Mouse (Mus musculus) naive thymus-derived CD4-positive, alpha-beta T cell, adult 2 months (primary cell): ENCODE measurements around the gene Pde4d.

ENCODE experiments used
- DNase-seq: peaks from one replicate; pipeline ENCODE4 v3.0.0-alpha.2; 2011; ENCODE audit warnings: low read depth

The Pde4d gene

GRCm38 (mm10) chr13:109659103-109659502 is 1209.4 kb downstream of the Pde4d start:
- no peak for DNase-seq

DNA sequence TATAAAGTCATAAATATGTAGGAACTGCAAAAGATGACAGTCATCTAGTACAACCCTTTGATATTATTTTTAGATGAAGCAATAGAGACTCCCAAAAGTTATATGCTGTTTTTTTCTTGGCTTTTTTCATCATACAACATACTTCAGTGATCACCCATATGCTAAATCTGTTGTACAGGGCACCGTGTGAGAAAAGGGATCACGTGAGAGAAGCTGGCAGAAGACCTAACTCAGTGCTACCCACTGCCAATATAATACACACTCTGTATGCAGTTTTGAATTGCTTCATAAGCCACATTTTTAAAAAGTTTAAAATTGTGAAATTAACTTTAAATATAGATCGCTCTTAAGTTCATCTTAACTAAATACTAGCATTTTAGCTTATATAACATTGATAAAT is 1211.6 kb downstream of the Pde4d start:
- no peak for DNase-seq

DNA sequence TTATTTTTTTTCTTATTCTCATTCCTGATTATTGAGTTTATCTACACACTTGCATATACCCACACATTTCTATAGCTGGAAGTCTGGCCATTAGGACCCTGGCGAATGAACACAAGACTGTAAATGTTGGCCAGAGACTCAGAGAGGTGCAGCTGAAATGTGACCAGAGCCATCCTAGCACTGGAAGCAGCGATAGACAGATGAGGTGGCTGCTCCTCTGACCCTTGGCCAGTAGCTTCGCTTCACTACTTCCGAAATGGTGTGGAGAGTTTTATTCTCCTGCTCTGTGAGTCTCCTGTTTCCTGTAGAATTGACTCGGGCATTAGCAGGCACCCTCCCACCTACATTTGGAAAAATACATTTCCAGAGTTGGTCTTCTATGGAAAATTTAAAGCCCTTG is 1212.4 kb downstream of the Pde4d start:
- DNase-seq, result no peak

GRCm38 (mm10) chr13:109662731-109663130 is 1213.0 kb downstream of the Pde4d start:
- DNase-seq, result no peak

- no peak for DNase-seq
These were observed 1215.4 kb downstream of the Pde4d start for GRCm38 (mm10) chr13:109664956-109665802.

DNA sequence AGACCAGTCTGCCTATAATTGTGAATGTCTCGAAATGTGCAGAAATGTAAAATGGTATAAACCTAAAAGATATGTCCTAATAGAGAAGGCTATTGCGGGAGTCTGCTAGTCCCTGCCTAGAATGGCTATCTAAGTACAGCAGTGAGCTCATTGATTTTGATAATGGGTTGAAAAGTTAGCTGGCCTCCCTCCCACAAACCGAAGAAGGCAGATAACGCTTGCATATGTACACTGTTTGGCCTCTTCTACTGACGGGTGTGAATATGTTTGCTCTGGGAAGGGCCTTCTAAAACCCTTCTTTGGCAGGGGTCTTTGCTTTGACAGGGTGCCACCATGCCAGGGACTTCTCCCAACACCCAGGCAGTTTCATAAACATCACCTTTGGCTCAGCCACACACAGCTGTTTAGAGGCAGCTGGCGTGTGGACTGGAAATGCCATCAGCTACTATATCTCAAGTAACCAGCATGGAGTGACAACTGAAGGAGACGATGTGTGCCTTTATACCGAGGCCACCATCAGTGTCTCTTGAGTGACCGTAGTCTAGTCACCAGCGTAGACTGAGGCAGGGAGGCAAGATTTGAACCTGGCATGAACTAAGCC is 1216.2 kb downstream of the Pde4d start:
- DNase-seq, result no peak

GRCm38 (mm10) chr13:109669965-109670364 is 1220.2 kb downstream of the Pde4d start:
- DNase-seq, result no peak

GRCm38 (mm10) chr13:109671589-109672347 is 1222.0 kb downstream of the Pde4d start:
- DNase-seq, result no peak

DNA sequence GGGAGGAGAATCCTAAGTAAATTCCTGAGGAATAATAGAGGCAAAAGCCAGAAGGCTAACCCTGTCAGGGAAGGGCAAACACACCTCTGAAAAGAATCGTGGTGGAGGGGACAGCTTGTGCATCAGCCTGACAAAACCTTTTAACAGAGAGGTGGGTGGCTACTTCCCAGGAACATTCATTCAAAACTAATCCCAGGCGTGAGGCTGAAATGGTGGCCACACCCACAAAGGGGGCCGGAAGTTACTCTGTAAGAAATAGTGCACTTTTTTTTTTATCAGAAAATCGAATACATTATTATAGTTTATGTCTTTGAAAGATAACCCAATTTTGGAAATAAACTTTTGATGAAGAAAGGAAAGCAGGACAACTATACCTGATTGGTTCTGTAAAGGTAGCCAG is 1227.3 kb downstream of the Pde4d start:
- DNase-seq, result no peak

DNA sequence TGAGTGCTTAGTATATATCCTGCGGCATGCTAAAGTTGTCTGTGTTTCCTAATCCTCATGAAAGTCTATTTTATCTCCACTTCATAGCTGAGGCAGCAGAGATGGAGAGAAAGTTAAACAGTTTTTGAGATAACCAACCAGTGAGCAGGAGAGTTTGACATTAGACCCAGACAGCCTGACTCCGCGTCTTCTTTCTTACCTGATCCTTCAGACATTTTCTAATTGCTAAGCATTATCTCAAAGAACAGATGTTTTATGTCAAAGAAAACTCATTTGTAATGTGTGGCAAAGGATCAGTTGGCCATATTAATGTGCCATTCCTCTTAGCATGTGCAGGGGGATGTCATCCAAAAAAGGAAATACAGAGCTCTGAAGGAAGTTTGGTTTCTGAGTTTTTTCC is 1227.9 kb downstream of the Pde4d start:
- no peak for DNase-seq

DNA sequence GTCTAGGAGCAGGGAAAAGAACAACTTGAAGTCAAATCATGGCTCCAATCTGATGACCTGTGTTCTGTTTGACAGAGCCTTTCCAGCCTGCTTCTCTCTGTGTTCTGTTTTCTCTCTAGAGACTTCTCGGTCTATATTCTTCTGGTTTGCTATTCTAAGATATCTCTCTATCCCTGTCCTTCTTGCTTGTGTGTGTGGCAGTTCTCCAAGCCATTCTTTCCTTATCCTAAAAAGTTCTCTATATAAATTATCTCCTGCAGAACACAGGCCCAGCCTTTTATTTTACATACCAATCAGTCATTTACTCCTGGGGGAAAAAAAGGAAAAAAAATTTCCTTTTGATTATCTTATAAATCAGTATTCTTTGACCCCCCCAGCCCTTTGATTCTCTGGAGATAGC is 1229.2 kb downstream of the Pde4d start:
- DNase-seq, result no peak

- DNase-seq, result no peak
These were observed 1230.5 kb downstream of the Pde4d start for GRCm38 (mm10) chr13:109680229-109680628.

GRCm38 (mm10) chr13:109681699-109682293 is 1232.0 kb downstream of the Pde4d start:
- no peak for DNase-seq

GRCm38 (mm10) chr13:109683001-109683400 is 1233.3 kb downstream of the Pde4d start:
- no peak for DNase-seq

GRCm38 (mm10) chr13:109684985-109685295 is 1235.2 kb downstream of the Pde4d start:
- no peak for DNase-seq

DNA sequence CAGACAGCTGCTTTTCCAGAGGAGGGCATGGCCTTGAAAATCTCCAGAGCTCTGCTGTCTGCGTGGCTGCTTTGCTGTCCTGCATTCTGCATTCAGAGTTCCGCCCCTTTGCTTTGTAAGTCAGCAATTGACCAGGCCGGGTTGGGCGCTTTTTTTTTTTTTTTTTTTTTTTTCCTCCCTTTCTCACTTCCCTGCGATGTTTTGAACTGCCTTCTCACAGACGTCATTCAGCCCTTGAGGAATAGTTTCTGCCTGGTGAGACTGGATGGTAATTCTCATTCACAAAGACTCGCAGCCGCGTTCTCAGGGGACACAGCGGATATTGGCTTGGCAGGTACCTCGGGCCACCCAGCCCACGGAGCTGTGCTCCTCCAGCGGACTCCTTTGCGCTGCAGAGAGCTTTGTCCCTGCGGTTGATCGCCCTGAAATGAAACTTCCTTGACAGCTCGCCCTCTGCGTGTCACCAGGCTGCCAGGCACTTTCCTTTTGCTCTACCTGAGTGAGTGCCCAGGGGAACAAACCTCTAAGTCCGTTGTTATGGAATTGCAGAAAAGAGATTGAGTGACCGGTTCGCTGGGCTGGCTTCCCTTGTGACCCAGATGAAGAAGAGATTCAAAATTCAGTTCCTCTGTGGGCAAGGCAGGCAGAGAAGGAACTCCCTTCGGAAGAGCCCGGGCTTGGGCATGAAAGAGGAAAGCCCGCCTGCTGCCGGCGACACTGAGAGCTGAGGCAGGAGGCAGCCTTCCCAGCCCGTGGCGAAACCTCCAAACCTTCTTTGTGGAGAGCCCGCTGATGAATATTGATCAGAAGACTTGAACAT is 1235.8 kb downstream of the Pde4d start:
- DNase-seq, result peak; percentile 38

DNA sequence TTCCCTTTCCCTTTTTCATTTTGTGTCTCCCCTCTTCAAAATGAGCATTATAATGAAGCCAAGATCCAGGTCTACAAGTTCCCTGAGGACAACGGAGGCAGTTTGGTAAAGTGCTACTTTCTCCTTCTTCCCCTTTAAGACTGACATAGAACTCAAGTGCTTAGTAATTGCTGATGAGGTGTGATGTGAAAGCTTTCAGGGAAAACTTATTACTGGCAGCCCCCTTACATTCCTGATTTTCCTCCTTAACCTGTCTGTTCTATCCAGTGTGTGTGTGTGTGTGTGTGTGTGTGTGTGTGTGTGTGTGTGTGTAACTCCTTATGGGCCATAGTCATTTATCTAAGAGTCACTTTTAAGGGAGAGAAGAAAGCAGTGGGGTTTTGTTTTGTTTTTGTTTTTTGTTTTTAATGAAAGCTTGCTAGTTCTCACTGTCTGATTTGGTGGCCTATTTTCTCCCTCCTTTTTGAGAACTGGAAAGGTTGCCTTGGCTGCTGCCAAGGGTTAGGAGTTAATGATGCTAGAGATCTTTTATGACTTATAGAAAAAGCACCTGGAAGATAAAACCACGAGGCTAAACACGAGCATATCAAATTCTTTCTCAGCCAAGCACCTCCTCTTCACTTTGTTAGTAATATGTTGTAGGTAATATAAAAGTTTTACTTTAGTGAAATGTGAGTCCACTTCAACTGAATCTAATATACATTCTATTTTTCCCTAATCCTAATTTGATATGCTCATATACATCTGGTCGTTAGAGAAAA is 1236.5 kb downstream of the Pde4d start:
- DNase-seq, result no peak

- DNase-seq, result no peak
These were observed 1237.2 kb downstream of the Pde4d start for GRCm38 (mm10) chr13:109686906-109687305.

DNA sequence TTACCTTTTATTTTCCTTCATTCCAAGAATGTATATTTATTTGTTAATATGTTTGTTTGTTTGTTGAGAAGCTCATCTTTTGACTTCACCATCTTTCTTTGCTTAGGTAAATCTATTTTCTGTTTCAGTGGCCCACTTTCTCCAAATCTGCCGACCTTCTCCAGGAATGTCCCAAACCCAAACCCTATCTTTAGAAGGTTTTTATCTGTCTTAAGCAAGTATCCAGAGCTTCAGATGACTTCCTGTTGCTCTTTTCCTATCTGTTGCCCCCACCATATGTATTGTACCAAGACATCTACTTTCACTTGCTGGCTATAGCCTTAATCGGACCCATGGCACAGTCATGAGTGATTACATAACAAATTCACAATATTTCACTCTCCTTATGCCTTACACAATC is 1238.4 kb downstream of the Pde4d start:
- no peak for DNase-seq

GRCm38 (mm10) chr13:109689176-109689575 is 1239.4 kb downstream of the Pde4d start:
- no peak for DNase-seq

DNA sequence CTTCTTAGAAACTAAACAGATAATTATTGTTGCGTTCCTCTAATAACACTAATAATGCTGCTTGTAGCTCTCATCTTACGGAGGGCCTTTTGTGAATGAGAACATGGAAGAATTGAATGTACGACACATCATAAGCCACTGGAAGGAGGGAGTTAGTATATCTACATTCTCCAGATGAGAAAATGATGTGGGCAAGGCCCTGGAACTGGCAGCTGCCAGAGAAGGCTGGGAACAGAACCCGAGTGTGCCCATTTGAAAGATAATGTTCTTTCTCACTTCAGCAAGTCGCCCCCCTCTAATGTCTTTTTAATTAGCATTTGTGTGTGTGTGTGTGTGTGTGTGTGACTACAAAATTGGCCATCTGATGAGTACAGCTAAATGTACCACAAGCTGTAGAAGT is 1240.8 kb downstream of the Pde4d start:
- no peak for DNase-seq
